Mouse (Mus musculus): ENCODE data around the gene Olfml1. TPM values are rescaled to one million over a fixed set of nuclear protein-coding genes. Genes with fewer than 3 reads are reported as not detected.

Gene Olfml1
- total and polyA plus RNA-seq, 2 experiments from 2014 or later = 3.8 to 4.1 TPM

DNA sequence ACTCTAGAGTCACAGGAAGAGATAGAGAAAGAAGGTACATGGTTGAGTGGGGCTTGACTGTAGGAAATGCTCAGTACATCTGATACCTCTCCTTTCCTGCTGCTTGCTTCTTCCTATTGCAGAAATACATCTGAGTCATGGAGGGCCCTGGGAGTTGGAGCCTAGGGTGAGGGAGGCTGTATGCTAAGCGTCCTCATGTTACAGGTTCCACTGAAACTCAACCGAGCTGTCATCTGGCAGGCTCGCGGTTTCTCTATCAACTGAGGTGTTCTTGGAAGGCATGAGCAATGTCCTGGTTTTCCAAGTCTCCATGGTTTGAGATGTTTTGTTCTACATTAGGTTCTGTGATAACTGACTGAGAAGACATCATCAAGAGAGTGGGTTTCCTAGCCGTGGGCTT is 70.8 kb downstream of the Olfml1 start:
- no peak for DNase-seq (ENCODE audit: low spot score)
- WGBS = 92% methylated on average over 5 of the region's 5 CpGs
- Histone ChIP-seq H3K4me2 (ENCODE audit: low read depth, low read length, poor library complexity, severe bottlenecking) (no peak overlapping the region), H3K27ac (ENCODE audit: low read depth, low read length) (no peak overlapping the region), H3K9me3 (ENCODE audit: low read length) (no peaks in the 10 kb centered on the region), H3K36me3 (ENCODE audit: insufficient read depth, low read length) (no peaks in the 10 kb centered on the region), H3K4me1 (ENCODE audit: insufficient read depth, low read length) (0 out of 2 replicates have a peak, but pooled peaks cover 3% of the 10 kb centered on the region), H3K9ac (replicated peaks; ENCODE audit: low read length, poor library complexity, severe bottlenecking) (no peak overlapping the region), H3K27me3 (ENCODE audit: insufficient read depth, low read length) (no peaks in the 10 kb centered on the region), H3K4me3 (ENCODE audit: low read depth, low read length) (no peak overlapping the region)
- no peak for TF ChIP-seq CTCF (IDR thresholded peaks at IDR 0.05)
- 0 out of 2 replicates have a peak, but pooled peaks have one; percentile 20 for ATAC-seq (ENCODE audit: low FRiP score)

Other genes starting within 250 kb of the Olfml1 start
- gene Syt9, start 196.7 kb upstream of the Olfml1 start, total RNA-seq (2014; rRNA removed) = 33.9 and 35.2 TPM in 2 replicates
- gene Syt9, start 196.7 kb upstream of the Olfml1 start, polyA plus RNA-seq (2015; fragmentation: Nextera tagmentation; extraction: Ambion mirVana) = 14.2 and 14.7 TPM in 2 replicates
- gene Ppfibp2, start 27.8 kb downstream of the Olfml1 start, total RNA-seq (2014; rRNA removed) = 2.6 and 2.9 TPM in 2 replicates
- 1.2 and 1.6 TPM in 2 replicates for gene Ppfibp2, start 27.8 kb downstream of the Olfml1 start, polyA plus RNA-seq (2015; fragmentation: Nextera tagmentation; extraction: Ambion mirVana)
- not detected in 2 replicates for gene 5330417H12Rik, start 57.7 kb downstream of the Olfml1 start, total RNA-seq (2014; rRNA removed)
- gene 5330417H12Rik, start 57.7 kb downstream of the Olfml1 start, polyA plus RNA-seq (2015; fragmentation: Nextera tagmentation; extraction: Ambion mirVana) = not detected in 2 replicates
- gene Cyb5r2, start 190.6 kb downstream of the Olfml1 start, total RNA-seq (2014; rRNA removed) = not detected in 2 replicates
- gene Cyb5r2, start 190.6 kb downstream of the Olfml1 start, polyA plus RNA-seq (2015; fragmentation: Nextera tagmentation; extraction: Ambion mirVana) = 0.47 and 0.60 TPM in 2 replicates
- not detected in 2 replicates for gene Ovch2, start 233.8 kb downstream of the Olfml1 start, total RNA-seq (2014; rRNA removed)
- not detected in 2 replicates for gene Ovch2, start 233.8 kb downstream of the Olfml1 start, polyA plus RNA-seq (2015; fragmentation: Nextera tagmentation; extraction: Ambion mirVana)
- gene Olfr467, start 244.8 kb downstream of the Olfml1 start, total RNA-seq (2014; rRNA removed) = not detected in 2 replicates
- not detected in 2 replicates for gene Olfr467, start 244.8 kb downstream of the Olfml1 start, polyA plus RNA-seq (2015; fragmentation: Nextera tagmentation; extraction: Ambion mirVana)